Mouse (Mus musculus): ENCODE measurements around the gene Padi6. TPM values are rescaled to one million over a fixed set of nuclear protein-coding genes. Genes with fewer than 3 reads are reported as not detected.

The Padi6 gene
- polyA plus RNA-seq, 1 experiment from 2014 or later: not detected

- H3K27me3 ChIP-seq (replicated peaks): no peaks in the 10 kb centered on the region
- H3K4me2 ChIP-seq: peak overlapping the region; percentile 37
- no peak for ATAC-seq (ENCODE audit: low FRiP score)
- peaks cover 16% of the 10 kb centered on the region for H3K4me1 ChIP-seq
- H3K36me3 ChIP-seq: no peaks in the 10 kb centered on the region
- no peak overlapping the region for H3K9ac ChIP-seq (replicated peaks)
- 29% methylated on average over 15 of the region's 18 CpGs for WGBS
- H3K27ac ChIP-seq (replicated peaks): no peak overlapping the region
- H3K4me3 ChIP-seq (replicated peaks): no peak overlapping the region
- H3K9me3 ChIP-seq (replicated peaks): no peaks in the 10 kb centered on the region
Observed at GRCm38 (mm10) chr4:140679723-140680380, 62.6 kb downstream of the Padi6 start.

- Histone ChIP-seq H3K4me3 (replicated peaks) (no peak overlapping the region), H3K27me3 (replicated peaks) (no peaks in the 10 kb centered on the region), H3K9me3 (replicated peaks) (no peaks in the 10 kb centered on the region), H3K27ac (replicated peaks) (no peak overlapping the region), H3K4me2 (no peak overlapping the region), H3K9ac (replicated peaks) (no peak overlapping the region), H3K4me1 (peaks cover 8% of the 10 kb centered on the region), H3K36me3 (no peaks in the 10 kb centered on the region)
- 19% methylated on average over 5 of the region's 5 CpGs for WGBS
- peak; percentile 8; the same call in 1 of the 2 replicates for ATAC-seq (ENCODE audit: low FRiP score)
Observed at GRCm38 (mm10) chr4:140679038-140679437, 63.4 kb downstream of the Padi6 start.

Small RNAs within 50 kb of the gene (microRNA-seq; reads per million reads assigned to microRNA genes)
- gene Gm23045 (not detected), gene Gm25951 (not detected)

Other genes with a start within 250 kb of the Padi6 start
- gene Arhgef10l, start 76.6 kb downstream of the Padi6 start, polyA plus RNA-seq (2015; fragmentation: Nextera tagmentation; extraction: Ambion mirVana): 23.6 and 26.4 TPM in 2 replicates
- gene Rcc2, start 42.1 kb downstream of the Padi6 start, polyA plus RNA-seq (2015; fragmentation: Nextera tagmentation; extraction: Ambion mirVana): 16.7 and 16.8 TPM in 2 replicates
- gene Padi4, start 31.6 kb upstream of the Padi6 start, polyA plus RNA-seq (2015; fragmentation: Nextera tagmentation; extraction: Ambion mirVana): 0.20 and 1.6 TPM in 2 replicates
- gene Padi3, start 68.0 kb upstream of the Padi6 start, polyA plus RNA-seq (2015; fragmentation: Nextera tagmentation; extraction: Ambion mirVana): 0.22 TPM in 1 of 2 replicates, not detected in the other
- gene Padi1, start 103.1 kb upstream of the Padi6 start, polyA plus RNA-seq (2015; fragmentation: Nextera tagmentation; extraction: Ambion mirVana): 0.08 and 0.24 TPM in 2 replicates
- gene Padi2, start 163.7 kb upstream of the Padi6 start, polyA plus RNA-seq (2015; fragmentation: Nextera tagmentation; extraction: Ambion mirVana): 1.0 and 2.9 TPM in 2 replicates
- 492 and 530 TPM in 2 replicates for gene Sdhb, start 218.6 kb upstream of the Padi6 start, polyA plus RNA-seq (2015; fragmentation: Nextera tagmentation; extraction: Ambion mirVana)
- gene Atp13a2, start 244.2 kb upstream of the Padi6 start, polyA plus RNA-seq (2015; fragmentation: Nextera tagmentation; extraction: Ambion mirVana): 162 and 188 TPM in 2 replicates

All from neural tube, embryonic 15.5 days (tissue).